Mouse (Mus musculus): Measurements from ENCODE around the gene Fnbp1l.

The Fnbp1l gene

DNA sequence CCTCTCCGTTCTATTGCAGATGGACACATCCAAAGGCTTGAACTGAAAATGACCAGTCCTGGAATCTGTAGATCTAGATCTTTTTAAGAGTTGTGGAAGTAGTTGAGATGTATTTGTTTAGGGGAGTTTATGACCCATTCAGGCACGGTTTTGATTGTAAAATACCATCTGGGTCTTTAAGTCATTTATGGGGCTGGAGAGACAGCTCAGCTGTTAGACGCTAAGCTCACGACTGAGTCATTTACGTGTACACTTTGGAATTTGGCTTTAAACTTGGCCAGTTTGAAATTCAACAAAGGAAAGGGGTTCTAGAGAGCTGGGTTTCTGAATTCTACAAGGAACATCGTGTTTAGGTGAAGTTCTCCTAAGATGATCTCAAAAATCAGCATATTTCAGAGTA is 124.8 kb downstream of the Fnbp1l start:
- no peak for DNase-seq (ENCODE audit: low spot score in 2 of 2)

DNA sequence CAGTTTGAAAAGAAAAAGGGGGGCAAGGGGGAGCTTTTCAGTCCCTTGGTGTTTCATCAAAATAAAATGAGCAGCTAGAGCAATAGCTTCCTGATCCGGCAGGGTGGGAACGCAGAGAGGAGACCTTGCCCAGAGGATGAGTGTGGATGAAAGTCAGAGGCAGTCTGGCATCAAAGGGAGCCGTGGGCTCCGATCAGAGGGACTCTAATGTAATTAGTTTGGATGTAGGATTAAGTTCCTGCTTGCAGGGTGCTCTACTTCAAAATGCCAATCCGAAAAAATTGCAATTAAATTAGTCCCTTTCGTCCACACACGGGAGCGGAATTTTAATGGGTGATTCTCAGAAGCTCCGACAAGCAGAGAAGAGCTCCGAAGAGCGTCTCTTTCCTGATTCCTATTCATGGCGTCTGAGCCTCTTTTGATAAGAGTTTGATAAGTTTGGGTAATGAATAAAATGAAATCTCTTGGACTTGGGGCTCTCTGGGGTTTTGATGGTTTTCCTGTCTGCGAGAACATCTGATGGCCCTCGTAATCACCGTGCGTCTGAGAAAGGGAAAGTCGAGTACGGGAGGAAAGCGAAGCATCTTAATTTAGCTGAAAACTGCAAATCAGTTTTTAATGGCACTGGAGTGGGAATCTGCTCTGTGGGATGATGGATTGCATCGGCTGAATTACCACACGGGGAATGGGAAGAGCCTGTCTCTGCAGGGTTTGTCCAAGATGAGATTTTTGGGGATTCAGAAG is 126.5 kb downstream of the Fnbp1l start:
- DNase-seq (ENCODE audit: low spot score in 2 of 2) = no peak

DNA sequence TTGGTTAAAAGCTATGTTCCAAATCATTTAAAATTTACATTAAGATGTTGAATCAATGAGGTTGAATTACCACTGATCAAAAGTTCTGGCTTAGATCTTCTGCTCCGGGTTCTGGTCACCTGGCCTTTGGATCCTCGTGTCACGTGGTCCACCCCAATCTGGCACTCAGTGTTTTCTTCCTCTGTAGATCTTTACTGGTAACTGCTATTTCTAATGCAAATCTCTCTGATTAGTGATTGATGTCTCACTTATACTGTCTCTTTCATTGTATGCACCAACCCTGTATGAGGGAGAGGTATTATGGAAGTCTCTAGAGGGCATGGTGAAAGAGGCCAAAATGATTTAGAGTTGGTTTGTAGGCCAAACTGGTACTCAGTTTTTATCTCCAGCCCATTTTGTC is 127.5 kb downstream of the Fnbp1l start:
- DNase-seq (ENCODE audit: low spot score in 2 of 2) = no peak

DNA sequence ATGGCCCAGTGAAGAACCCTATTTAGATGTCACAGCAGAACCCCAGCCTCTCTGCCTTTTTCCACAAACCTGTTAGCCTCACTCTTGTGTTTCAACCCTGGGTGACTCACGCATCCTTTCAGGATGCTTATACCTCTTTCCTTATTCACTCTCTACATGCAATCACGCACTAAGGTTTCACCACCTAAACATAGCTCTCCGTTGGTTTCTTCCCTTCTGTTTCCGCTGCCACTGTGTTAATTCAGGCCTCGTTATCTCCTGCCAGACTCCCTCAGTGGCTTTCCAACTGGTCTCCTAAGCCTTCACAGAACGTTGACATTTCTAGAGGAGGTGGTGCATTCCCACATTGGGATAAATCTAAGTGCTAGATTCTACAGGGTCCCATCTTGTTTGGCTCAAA is 128.9 kb downstream of the Fnbp1l start:
- DNase-seq (ENCODE audit: low spot score in 2 of 2) = peak in 1 of 2 experiments; percentile 70

All from right cerebral cortex, postnatal 36 days (tissue).